Mouse (Mus musculus) adrenal gland, postnatal 14 days (tissue): ENCODE measurements around the gene Cnbp. TPM values are rescaled to one million over a fixed set of nuclear protein-coding genes. Genes with fewer than 3 reads are reported as not detected.

Experiments
- DNase-seq: peaks from one replicate; pipeline ENCODE4 v3.0.0; 2021; ENCODE audit warnings: mixed read lengths
- total RNA-seq: library from RNA; stranded (reverse); gene quantifications from 2 replicates; pipeline ENCODE4 v1.2.3, GENCODE M21; 2021

The Cnbp gene
- total RNA-seq, 1 experiment from 2014 or later: 392 TPM

DNA sequence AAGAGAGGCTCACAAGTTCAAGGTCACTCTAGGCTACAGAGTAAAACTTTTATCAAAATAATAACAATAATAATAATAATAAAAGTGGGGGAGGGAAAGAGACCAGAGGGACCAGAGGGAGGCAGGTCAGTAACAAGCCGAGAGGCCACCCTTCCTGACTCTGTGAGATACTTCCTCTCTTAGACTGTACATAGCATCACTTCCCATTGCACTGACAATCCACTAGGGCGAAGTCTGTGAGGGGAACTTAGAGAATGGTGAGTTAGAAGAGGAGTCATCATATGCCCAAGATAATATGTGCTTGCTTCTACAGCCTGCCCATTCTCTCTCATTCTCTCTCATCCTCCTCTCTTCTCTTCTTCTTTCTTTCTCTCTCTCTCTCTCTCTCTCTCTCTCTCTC, 44.9 kb downstream of the Cnbp start:
- no peak for DNase-seq

DNA sequence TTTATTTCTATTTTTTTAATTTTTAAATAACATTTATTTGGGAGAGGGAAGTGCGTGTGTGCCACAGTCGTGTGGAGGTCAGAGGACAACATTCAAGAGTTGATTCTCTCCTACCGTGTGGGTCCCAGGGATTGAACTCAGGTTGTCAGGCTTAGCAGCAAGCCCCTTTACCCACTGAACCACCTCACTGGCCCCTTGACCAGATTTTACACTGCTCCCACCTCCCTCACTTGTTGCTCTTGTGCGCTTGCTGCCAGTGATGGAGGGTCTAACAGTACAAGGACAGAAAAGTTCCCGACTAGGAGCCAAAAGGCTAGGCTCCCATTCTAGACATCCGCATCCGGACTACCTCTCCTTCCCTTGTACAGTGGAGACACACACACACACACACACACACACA, 45.5 kb downstream of the Cnbp start:
- DNase-seq: no peak

DNA sequence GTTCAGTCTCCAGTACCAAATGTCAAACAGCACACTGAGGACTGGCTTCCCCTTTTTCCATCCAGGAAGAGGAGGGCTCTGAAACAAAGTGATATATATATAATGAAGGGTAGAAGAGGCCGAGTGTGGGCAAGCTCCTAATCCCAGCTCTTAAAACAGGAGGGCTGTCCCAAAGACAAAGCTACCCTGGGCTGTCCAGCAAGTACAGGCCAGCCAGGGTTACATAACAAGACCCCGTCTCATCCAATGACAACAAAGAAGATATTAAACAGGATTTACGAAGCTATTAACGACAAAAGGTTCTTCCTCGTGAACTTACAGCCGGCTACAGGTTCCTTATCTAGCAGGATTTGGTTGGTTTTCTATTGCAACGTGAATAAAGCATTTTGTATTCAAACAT, 46.0 kb downstream of the Cnbp start:
- no peak for DNase-seq

DNA sequence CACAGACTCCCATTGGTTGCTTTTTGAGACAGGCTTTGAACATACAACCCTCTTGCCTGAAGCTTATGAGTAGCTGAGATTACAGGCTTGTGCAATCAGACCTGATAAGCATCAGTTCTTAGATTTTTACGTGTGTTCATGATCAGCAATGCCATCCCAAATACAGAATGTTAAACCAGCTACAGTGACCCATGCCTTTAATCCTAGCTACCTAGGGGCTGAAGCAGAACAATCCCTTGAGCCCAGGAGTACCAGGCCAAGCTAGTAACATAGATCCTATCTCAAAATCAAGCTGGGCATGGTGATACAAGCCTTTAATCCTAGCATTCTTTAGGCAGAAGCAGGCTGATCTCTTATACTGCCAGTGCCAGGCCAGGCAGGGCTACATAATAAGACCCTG, 46.9 kb downstream of the Cnbp start:
- DNase-seq: no peak

DNA sequence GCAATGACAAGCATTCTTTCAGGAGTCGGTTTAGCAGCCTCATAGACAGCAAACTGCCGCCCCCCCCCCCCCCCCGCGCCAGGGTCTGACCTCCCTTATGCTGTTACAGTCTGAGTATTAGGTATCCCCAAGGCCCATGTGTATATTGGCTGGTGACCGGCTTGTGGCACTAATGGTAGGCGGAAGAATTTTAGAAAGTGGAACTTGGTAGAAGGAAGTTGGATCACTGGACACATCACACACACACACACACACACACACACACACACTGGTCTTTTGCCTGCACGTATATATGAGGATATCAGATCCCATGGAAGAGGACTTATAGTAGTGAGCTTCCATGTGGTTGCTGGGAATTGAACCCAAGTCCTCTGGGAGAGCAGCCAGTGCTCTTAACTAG, 48.4 kb downstream of the Cnbp start:
- DNase-seq: no peak

DNA sequence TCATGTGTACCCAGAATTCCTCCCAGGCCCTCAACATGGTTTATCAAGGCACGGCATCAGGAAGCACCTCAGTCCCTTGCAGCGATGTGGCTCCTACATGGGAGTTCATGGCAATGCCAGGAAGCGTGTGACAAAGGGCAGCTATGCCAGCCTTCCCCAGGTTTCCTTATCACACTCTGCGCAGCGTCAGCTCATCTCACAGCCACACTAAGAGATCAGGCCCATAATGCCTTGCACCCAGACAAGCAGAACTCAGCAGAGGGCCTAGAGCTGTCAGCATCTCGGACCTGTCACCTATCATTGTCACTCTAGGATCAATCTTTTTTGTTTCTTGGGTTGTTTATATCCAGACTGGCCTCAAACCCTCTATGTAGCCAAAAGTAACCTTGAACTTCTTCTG, 51.3 kb downstream of the Cnbp start:
- DNase-seq: peak; percentile 1

DNA sequence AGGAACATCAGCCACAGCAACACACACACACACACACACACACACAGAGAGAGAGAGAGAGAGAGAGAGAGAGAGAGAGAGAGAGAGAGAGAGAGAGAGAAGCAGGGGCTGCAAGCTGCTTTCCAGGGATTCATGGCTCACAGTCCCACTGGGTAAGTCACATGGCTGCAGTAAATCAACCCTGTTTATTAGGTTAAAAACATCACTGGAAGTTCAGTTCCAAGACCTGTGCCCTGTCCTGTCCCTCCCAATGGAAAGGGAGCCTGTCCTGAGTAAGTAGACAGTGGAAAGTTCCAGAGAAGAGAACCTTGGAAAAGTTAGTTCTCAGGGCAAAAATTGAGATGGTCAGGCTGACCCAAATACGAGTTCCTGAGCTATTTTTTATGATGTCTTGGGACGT, 53.6 kb downstream of the Cnbp start:
- peak; percentile 19 for DNase-seq

DNA sequence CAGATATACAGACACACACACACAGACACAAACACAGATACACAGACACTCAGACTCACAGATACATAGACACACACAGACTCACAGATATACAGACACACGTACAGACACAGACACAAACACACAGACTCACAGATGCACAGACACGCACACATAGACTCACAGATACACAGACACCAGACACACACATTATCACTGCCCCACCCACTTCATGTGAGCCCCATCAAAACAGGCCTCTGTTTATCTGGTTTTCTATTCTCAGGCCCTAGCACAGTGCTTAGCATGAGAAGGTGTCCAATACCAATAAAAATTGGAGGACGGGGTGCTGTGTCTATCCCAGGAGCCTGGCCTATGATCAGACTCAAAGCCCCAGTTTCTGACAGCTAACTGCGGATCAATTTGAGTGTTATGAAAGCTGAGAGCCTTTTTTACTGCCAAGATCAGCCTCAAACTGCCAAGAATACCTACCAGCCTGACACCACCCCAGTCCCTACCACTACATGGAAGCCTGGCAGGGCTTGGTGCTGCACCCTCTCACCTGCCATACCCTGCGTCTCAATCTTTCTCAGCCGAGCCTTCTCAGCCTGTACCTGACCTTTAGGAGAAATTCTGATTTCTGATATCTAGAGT, 54.5 kb downstream of the Cnbp start:
- peak; percentile 2 for DNase-seq

DNA sequence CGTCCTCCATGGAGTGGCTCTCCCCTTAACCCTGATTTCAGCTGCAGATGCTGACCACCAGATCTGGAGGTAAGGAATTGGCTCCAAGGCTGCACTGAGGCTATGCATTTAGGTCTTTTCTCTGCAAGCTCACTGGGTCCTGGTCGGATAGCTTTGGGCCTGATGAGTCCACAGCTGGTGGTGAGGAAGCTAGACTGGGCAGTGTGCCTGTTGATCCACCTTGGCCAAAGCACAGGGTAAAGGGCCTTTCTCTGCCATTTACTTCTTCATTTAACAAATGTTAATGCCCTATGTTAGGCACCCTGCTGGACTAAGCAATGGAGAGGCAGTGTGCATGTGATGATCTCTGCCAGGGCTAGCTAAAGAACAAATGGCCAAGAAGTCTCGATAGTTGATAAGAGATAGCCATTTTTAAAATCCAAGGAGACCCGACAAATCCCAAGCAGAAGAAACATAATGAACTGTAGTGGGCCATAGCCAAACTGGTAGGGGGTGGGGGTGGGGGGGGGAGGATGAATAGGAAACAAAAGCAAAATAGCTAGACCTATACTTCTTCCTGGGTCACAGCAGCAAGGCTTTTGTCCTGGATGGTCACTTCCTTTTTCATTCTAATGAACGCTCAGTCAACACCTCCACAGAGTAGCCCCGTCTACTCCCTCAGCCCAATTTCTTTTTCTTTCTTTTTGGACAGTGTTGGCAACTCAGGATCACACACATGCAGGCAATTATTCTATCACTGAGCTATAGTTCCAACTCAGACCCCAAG, 55.3 kb downstream of the Cnbp start:
- DNase-seq: peak; percentile 2

DNA sequence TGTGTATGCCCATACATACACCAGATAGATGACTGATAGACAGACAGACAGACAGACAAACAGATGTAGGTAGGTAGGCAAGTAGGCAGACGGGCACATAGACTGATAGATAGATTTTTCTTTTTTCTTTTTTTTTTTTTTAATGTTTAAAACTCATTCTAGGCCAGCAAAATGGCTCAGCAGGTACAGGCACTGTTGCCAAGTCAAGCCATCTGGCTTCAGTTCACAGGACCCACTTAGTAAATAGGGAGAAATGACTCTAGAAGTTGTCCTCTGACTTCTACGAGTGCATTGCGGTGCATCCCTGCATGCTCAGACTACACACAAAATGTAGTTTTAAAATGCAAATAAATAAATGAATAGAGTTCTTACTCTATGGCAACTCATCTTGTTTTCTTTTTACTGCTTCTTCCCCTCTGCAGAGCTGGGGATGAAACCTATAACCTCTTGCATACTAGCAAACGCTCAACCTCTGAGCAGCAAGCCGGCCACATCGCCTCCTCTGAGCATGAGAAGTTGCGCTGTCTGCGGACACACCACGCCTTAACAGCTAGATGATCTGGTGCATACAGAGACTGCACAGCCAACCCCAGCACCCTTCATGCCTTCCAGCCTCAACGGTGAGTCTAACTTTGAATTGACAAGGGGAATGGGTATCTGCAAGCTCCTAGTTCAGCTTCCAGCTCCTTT, 56.9 kb downstream of the Cnbp start:
- DNase-seq: peak; percentile 1

Other genes starting within 250 kb of the Cnbp start
- gene Aplf, start 178.9 kb downstream of the Cnbp start, total RNA-seq: 5.9 and 6.9 TPM in 2 replicates
- 1.1 and 2.5 TPM in 2 replicates for gene Efcc1, start 120.2 kb downstream of the Cnbp start, total RNA-seq
- 0.52 and 0.60 TPM in 2 replicates for gene Gp9, start 73.0 kb downstream of the Cnbp start, total RNA-seq
- 27.8 and 33.2 TPM in 2 replicates for gene Rab43, start 38.9 kb downstream of the Cnbp start, total RNA-seq
- 4.1 and 6.1 TPM in 2 replicates for gene Gm45140, start 15.3 kb downstream of the Cnbp start, total RNA-seq
- 41.0 and 42.3 TPM in 2 replicates for gene Isy1, start 12.3 kb downstream of the Cnbp start, total RNA-seq
- 93.2 and 98.2 TPM in 2 replicates for gene Copg1, start 36.7 kb upstream of the Cnbp start, total RNA-seq
- gene Hmces, start 62.8 kb upstream of the Cnbp start, total RNA-seq: 23.3 and 24.8 TPM in 2 replicates
- 23.8 and 24.9 TPM in 2 replicates for gene H1fx, start 130.5 kb upstream of the Cnbp start, total RNA-seq
- 280 and 282 TPM in 2 replicates for gene Rab7, start 194.2 kb upstream of the Cnbp start, total RNA-seq
- 183 and 185 TPM in 2 replicates for gene Rpn1, start 233.4 kb upstream of the Cnbp start, total RNA-seq